Comparison of ENCODE assay signal across 8 mouse cellular contexts in genomic region chr15:99803186-99803644, GRCm38 (mm10). TPM values are rescaled to one million over a fixed set of nuclear protein-coding genes. Genes with fewer than 3 reads are reported as not detected.
DNase-seq lines count a peak whose midpoint lies in the region; ATAC-seq and TF ChIP-seq lines count a peak whose summit lies in the region.

No protein-coding gene starts in this region.

- peak; percentile 44 for DNase-seq in urinary bladder, postnatal 14 days (ENCODE audit: low spot score)
- DNase-seq in urinary bladder, postnatal 25 days (ENCODE audit: low spot score), result no peak
- peak; percentile 38 for DNase-seq in embryo, embryonic 9.5 days (ENCODE audit: extremely low spot score)
- DNase-seq in lung, adult 2 months, result peak; percentile 28
- peak; percentile 21 for DNase-seq in thymus, postnatal 14 days
- DNase-seq in layer of hippocampus, adult 8-10 months (ENCODE audit: low spot score in 2 of 2), result no peak
- no peak for DNase-seq in cerebellum, adult 9-11 months

- peak; percentile 98 to 100 for ATAC-seq in hematopoietic stem cell, adult 5-6 weeks (replicated peaks in 1 of 2; ENCODE audit: insufficient read depth in 1 of 2, low FRiP score in 2 of 2, low TSS enrichment in 1 of 2, low read depth in 1 of 2, poor library complexity in 2 of 2, severe bottlenecking in 2 of 2)

- no peak overlapping the region for H3K4me3 ChIP-seq in lung, adult 2 months (replicated peaks; ENCODE audit: extremely low read depth, low read depth, low read length)

- no peak for TF ChIP-seq POLR2A in lung, adult 2 months (IDR thresholded peaks at IDR 0.05; ENCODE audit: borderline replicate concordance, extremely low read depth, low read depth, low read length)

- H3K4me1 ChIP-seq in lung, adult 2 months (ENCODE audit: control insufficient read depth, insufficient read depth, low read length), result peaks cover 3% of the 10 kb centered on the region; the same call in 1 of the 2 replicates

- no peak for TF ChIP-seq CTCF in lung, adult 2 months (IDR thresholded peaks at IDR 0.05; ENCODE audit: insufficient read depth, low read length)

- 14% methylated on average over 6 of the region's 6 CpGs for WGBS in lung, adult 2 months

RNA-seq across cellular contexts. Expression of gene Cers5, which starts 30.5 kb away (rescaled TPM):
- 46.2 and 48.5 TPM in 2 replicates for total RNA-seq in hematopoietic stem cell, adult 5-6 weeks (2017)
- polyA plus RNA-seq in lung, adult 2 months (2012; rRNA removed), result 37.2 and 53.4 TPM in 2 replicates
- 10 to 100 TPM; 24.9 to 34.7 (median 31.4) TPM for total RNA-seq in layer of hippocampus, adult 8-10 months (2022)

Comparison
In these comparisons a context has a peak if more than half of its experiments do, and no peak if none do; other contexts are left out.
1. DNase-seq: peak in urinary bladder, postnatal 14 days (single experiment), embryo, embryonic 9.5 days (single experiment), lung, adult 2 months (single experiment) and thymus, postnatal 14 days (single experiment); none in urinary bladder, postnatal 25 days (single experiment), layer of hippocampus, adult 8-10 months (0 of 2) and cerebellum, adult 9-11 months (single experiment).